Mouse (Mus musculus) adrenal gland, postnatal 4 days (tissue): ENCODE measurements around the gene Fndc11. TPM values are rescaled to one million over a fixed set of nuclear protein-coding genes. Genes with fewer than 3 reads are reported as not detected.

ENCODE experiments used
- DNase-seq, 2 experiments: peaks; one replicate each; pipeline ENCODE4 v3.0.0; 2021 to 2022; ENCODE audit warnings: low spot score in 2 of 2, mixed read lengths in 2 of 2
- total RNA-seq, 2 experiments: library from RNA; stranded (reverse); gene quantifications; 2 replicates each; pipeline ENCODE4 v1.2.3; 2021

Fndc11 gene
- total RNA-seq, 2 experiments from 2014 or later, result 0.25 to 0.28 TPM

DNA sequence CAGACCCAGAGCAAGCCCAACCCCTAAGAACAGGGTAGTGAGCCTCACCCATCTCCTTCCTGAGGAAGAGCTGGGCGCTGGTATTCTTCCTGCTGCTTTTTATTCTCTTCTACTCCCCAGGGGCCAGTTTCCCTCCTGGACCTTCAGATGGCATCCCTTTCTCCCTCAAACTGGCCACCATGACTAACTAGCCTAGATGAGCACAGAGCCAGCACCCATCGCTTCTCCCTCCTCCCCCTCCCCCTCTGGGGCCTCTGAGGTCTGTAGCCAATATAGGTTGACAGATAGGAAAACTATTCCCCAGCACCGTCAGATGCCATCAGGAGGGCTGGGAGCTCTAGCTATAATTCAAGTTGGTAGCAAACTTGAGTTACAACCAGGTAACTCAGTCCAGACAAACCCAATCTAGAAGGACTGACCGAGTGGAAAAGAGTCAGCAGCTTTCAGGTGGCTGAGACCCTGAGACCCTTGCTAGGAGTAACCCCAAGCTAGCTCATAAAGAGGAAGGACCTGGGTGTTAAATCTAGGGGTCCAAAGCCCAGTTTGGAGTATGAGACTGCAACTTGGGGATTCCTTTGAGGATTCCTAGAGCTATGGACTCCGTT, 830 bp upstream of the Fndc11 start:
- no peak for DNase-seq

DNA sequence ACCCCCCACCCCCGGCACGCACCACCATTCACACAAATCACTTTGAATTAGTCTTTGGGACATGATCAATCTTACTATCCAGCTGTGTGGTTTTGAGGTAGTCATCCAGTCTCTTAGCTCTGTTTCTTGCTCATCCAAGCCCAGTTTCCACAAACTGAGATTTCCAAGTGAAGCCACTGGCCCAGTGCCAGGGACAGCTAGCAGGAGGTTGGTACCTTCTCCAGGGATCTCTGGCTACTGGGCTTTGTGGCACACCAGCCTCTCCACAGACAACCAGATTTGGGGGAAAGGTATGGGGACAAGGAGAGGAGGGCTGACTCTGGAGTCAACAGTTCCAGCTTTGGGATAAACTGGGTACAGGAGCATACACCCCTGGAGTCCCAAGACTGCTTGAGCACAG, 548 bp downstream of the Fndc11 start:
- DNase-seq, result no peak

DNA sequence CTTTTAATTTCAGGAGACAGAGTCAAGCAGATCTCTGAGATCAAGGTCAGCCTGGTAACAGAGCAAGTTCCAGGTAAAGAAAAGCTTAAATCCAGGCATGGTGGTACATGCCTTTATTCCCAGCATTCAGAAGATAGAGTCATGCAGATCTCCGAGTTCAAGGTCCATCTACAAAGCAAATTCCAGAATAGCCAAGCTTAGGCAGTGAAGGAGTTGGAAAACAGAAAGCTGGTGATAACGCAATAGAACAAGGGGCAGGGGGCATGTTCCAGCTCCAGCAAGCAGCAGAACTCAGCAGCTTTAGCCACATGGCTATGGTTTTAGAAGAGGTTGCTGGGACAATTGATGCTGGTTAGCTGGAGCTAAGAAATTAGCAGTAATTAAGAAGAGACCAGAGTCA, 5.2 kb downstream of the Fndc11 start:
- no peak for DNase-seq

DNA sequence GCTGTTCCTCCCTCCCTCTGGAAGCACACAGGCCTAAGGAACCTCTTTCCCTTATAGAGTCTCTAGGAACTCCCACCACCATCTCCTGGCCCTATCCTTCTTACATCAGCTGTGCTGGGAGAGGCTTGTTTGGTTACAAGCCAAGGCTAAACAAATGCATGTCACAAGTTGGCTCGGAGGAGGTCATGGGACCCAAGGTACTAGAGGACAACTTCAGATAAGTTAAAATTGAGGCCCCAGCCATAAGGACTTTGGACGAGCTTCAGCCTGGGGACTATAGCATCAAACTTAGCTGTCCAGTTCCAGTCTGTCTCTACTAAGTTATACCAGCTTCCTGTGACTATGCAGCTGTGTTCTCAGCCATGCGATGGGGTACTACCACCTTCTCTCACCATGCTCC, 7.3 kb downstream of the Fndc11 start:
- DNase-seq, result no peak

DNA sequence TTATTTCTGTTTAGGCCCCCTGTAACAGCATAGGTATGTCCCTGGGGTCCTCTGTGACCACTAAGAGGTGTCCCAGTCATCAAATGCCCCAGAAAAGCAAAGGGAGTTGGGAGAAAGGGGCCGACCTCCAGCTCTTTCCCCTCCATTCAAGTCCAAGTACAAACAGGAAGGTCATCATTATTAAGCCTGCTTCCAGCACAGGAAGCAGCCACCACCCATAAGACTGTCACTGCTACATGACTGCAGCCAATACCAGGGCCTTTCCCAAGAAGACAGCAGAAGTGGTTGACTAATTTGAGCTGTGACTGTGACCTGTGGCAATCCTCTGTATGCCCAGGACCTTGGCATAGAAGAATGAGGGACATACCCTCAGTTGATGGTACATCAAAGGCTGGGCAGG, 8.5 kb downstream of the Fndc11 start:
- no peak for DNase-seq

DNA sequence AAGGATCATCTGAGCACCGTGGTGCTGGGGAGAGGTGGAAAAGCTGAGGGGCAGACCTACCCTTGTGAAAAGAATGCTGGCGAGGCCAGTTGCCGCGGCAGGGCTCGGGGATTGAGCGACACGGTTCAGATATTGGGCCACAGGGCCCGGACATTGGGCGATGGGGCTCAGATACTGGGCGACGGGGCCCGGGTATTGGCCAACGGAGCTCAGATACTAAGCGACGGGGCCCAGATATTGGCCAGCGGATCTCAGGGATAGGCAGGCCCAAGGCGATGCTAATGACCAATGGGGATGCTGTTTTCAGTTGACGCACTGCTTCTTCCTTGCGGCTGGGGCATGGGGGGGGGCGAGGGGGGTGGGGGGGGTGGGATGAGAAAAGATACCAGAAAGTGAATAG, 11.4 kb downstream of the Fndc11 start:
- no peak for DNase-seq

DNA sequence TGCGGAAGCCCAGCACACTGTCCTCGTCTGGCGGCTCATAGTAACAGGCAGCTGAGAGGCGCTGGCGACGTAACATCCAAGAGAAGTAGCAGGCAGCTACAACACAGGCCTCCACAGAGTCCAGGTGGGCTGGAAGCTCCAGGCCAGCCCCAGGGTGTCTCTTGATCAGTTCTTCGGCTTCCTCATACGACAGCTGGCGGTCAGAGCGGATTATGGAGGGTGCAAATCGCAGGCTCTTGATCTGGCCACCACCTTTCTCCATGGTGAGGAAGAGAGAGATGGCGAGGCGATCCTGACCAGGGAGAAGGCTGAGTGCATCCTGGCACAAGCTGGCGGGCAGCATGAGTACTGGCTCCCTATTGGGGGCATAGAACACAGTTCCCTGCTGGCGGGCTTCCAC, 13.6 kb downstream of the Fndc11 start:
- DNase-seq, result no peak

DNA sequence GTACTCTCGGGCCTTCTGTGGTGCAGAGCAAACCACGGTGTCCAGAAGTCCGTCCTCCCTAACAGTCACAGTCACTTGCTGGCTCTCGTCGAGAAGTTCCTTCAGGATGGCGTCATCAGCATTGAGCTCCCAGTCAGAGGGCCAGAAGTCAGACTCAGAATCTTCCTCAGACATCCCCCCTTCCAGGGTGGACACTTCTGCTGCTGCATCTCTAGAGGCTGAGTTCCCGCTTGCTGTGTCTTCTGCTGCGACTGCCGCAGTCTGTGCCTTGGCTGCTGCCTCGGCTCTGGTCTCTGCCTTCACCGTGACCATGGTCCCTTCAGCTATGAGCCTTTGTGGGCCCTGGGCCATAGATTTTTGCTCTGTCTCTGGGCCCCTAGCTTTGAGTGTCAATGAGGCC, 14.9 kb downstream of the Fndc11 start:
- DNase-seq, result no peak

DNA sequence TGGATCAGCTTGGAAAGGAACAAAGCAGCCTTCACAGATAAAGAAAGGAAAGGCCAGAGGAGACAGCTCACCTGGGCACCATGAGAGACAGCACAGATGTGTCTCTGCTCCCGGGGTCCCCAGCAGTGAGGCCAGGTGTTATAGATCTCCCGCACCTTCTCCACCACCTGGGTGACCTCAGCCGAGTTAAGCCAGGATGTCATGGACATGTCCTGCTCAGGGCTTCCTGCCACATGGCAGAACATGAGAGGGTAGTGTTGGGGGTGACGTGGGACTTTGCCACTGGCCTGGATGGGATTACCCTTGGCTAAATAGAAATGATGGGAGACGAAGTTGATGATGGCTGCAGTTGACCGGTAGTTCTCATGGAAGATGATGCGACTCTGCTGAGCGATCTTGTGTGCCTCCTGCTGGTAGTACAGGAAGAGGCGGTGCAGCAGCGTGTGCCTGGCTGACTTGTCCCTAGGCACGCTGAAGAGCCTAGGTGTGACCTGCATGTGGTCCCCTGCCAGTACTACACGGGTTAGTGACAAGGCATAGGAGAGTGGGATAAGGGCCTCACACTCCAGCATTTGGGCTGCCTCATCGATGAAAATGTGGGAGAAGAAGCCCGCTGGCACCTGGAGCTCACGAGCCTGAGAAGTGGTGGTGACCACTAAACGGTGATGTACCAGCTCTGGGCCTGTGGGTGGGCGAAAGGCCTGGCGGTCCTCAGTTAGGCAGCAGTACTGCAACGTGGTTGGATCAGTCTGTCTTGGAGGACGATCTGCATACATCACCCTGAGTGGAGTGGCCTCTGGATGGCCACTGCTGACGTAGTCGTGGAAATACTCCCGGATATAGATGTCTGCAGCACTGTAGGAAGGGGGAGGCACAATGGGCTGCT, 16.1 kb downstream of the Fndc11 start:
- no peak for DNase-seq

DNA sequence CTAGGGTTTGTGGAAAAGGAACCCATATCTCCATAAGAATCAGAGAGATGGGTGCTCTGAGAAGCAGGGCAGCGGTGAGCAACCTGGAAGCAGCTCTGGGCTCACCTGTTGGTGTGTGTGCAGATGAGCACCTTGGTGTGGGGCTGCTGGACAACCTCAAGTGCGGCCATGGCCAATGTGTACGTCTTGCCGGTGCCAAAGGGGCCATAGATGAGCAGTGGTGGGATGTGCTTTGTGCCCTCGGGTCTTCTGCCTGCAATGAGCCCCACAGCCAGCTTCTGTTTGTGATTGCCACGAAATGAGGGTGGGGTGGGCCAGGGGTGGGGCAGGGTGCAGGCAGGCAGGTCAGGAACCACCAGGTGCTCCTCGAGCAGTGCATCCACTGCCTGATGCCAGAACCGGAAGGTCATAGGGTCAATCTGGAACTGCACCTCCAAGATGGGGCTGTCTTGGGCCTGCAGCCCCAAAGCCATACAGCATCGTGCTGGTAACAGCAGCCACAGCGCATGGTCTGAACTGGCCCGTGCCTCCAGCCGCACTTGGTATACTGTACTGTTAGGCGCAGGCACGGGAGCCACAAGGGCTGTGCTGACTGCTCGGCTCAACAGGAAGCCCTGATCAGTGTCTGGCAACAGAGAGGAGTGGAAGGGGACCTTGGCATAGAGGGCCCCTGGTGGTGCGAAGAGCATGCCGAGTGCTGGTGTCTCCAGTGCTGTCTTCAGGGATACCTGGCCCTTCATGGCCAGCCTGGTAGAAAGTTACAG, 17.6 kb downstream of the Fndc11 start:
- DNase-seq, result no peak

DNA sequence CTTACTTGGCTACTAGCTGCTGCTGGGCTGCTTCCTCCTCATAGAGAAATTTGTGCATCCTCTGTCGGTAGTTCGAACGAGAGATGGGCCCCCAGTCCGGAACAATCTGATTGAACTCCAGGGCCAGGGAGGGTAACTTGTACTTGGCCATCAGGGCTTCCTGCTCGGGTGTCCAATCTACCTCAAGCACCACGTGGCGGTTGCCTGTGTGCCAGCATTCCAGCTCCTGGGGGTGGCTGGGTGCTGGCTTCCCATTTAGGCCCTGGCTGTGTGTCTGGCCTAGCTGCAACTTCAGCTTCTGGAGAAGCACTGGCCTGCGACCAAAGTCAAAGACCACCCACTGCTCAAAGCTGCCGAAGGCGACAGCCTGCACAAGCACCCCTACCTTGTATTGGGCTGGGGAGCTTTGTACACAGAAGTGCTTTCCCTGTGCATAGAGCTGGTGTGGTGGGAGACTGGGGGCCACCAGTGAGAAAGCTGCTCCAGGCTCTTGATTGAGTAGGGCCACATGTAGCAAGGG, 18.3 kb downstream of the Fndc11 start:
- DNase-seq, result no peak

DNA sequence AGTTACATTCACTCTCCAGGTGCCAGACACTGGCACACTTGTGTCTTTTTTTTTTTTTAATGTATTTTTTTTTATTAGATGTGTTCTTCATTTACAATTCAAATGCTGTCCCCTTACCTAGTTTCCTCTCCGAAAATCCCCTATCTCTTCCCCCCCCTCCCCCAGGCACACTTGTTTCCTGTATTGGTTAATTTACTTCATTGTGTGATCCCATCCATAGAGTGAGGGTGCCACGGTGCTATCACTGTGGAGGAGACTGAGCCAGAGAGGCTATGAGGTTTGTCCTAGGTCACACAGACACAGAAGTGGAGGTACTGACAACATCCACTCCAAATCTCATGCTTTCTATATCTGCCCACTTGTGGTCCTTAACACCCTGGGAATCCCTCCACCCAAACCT, 19.0 kb downstream of the Fndc11 start:
- DNase-seq, result no peak

DNA sequence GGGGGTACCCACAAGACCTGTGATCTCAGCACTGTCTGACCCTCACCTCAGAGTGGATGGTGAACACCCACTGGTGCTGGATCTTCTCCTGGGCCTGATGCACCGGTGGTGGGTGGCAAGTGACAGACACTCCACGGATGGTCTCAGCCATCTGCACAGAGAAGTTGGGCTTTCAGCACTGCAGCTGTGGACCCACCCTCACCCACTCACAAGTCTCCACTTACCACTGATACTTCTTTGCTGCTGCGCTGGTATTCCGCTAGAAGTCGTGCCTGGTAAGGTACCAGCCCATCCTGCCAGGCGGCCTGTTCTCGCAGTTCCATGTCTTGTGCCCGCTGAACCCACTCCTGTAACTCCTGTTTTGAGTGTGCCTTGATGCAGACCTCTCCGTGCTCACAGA, 19.4 kb downstream of the Fndc11 start:
- no peak for DNase-seq

DNA sequence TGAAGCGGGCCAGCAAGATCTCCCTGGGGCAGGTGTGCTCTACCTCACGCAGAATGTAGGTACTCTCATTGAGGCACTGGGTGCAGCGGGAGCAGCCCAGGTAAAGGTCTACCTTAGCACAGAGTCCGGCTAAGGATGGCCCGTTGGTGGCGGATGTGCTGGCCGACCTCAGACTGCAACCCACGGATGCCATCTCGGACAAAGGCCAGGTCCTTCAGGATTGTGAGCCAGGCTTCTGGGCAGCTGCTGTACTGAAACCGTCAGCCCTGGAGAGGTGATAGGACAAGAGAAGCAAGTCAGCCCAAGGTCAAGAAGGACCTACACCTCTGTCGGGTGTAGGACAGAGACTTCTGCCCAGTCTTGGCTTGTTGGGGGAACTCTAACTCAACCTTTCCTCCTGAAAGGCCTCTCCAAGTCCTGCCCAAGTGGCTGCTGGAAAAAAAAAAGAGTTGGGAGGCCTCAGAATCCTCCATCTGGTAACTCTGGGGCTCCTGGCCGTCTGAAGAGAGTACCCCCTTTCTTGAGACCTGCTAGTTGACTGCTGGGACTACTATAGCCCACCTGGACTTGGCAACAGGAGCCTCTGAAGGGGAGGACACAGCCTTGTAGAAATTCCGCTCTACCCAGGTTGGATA, 21.1 kb downstream of the Fndc11 start:
- no peak for DNase-seq

DNA sequence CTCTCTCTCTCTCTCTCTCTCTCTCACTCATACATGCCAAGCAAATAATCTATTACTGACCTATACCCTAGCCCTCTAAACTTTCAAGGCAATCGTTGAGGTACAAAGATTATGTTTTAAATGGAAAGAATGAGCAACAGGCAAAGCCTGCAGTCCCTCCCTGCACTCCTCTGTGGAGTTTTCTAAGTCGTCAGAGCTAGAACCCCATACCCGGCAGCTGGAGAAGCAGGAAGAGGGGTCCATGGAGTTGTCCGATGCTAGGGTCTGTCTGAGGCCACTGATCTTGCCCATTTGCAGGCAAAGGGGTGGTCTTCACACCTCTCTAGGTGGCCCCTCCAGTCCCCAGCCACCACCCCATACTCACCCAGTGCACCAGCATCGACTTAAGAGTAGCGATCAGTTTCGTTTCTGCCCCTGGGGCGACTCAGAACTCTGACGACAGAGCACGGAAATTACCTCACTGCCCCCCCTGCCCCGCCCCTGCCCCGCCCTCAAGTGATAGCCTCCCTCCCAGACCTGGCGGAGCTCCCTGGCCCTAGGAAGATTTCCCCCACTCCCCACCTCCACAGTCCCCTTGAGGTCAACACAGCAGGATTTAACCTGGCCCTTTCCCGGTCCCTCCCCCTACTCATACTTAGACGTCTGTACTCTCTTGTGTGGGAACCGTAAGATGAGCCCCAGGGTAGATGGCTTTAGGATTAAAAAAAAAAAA, 21.9 kb downstream of the Fndc11 start, which contains the start of gene Helz2:
Helz2 (minus strand) TSS at position 426 of the 712 bp plus-strand sequence.
- DNase-seq, result no peak

DNA sequence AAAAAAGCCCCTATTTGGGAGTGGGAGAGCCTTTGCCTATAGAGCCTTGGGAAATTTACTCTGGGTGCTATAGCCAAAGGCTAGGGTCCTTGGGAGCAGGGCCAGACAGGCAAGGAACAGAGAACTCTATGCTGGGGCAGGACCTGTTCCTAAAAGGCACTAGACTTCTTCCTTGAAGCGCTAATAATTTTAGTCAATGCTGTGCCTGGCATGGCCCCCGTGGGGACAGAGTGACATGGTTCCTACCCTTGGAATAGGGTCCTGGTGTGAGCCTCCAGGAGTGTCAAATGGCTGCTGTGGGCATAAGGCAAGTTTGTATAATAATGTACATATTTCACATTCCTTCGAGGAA, 22.5 kb downstream of the Fndc11 start:
- DNase-seq, result no peak

DNA sequence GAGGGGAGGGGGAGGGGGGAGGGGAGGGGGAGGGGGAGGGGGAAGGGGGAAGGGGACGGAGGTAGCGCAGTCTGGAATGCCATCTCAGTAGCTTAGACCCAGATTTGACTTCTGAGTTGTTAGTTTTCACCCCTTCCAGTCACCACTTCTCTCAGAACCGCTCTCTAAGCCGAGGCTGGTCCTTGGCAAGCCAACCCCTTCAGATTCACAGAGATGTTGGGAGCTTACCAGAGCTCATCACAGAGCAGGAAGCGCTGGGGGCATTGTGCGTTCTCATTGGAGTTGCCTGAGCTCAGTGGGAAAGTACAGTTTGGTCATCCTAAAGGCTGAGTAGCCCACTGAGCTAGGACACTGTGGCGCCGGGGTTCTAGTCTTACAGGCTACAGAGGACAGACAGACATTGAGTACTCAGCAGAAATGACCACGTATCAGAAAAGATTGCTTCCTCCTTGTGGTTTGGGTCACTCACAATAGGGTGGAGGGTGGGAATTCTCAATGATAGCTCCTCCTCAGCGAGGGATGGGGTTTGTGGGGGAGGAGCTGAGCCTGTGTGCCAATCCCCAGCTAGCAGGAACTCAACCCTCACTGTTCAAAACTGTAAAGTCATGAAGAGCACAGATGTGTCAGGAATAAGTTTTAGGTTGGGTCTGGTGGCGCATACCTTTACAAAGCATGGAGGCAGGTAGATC, 24.0 kb downstream of the Fndc11 start:
- no peak for DNase-seq

DNA sequence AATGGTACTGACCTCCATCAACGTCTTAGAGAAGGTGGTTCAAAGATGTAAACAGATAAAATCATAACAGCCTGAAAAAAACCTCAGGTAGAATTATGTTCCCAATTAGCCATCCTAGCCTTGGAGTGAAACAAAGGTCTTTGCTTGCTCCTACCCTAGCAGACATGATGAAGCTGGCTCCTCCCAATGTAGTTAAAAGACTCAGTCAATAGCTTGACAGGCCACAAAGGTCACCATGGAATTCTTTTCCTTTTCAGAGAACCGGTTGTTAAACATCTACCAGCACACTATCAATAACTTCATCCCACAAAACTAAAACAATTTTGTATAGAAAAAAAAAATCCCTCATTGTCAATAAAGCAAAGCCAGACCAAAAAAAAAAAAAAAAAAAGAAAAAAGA, 25.2 kb downstream of the Fndc11 start:
- DNase-seq, result no peak

DNA sequence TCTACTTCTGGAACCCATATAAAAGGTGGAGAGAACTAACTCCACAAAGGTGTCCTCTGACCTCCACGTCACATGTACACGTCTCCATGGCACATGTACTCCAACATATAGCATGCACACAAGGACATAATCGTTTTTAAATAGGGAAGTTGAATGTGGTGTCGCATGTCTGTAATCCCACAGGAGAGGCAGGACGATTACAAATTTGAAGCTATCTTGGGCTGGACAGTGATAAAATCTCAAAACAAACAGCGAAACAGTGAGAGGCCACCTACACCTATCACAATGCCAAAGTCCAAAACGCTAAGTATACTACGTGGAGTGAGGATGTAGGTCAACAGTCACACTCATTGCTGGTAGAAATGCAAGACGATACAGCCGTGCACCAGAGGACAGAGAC, 29.4 kb downstream of the Fndc11 start:
- DNase-seq, result no peak

DNA sequence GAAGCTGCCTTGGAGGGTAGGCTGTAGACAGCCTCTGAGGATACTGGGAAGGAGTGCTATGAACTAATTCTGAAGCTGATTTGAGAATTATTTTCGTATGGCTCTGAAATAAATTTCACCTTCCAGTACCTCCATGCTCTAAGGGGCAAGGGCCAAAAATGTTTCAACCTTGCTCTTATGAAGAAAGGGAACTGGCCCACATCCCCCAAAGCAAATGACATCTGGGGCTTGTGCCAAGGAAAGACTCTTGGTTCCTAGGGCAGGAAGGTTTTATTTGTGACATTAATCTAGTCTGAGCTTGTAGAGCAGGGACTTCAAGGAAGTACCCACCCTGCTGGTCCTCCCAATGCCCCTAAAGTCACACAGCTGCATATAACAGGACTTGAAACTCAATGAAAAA, 32.0 kb downstream of the Fndc11 start:
- no peak for DNase-seq
